ENCODE assay signal across 8 mouse cellular contexts in the genomic region with DNA sequence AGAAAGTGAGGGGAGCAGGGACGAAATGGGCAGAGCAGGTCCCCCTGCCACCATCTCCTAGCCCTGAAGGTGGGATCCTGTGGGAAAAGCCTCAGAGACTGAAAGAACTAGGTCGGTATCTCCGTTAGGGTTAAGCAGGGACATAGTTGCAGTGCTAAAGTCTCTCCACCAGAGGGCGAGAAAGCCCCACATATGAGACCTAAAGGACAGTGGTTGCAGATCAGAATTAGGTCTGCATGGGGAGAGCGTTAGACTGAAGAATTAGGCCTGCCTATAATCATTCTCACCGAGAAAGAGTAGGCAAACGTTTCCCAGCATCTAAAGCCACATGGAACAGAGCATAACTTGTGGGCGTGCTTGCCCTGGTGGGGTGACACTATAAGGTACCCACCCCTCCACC.
A peak's percentile ranks its signal among the peaks of the same experiment; 100 is the strongest.
DNase-seq lines count a peak whose midpoint lies in the region; ATAC-seq lines count a peak whose summit lies in the region.

No protein-coding gene starts in this region.

- no peak overlapping the region for H3K4me3 ChIP-seq in kidney, embryonic 14.5 days (ENCODE audit: low read length)
- H3K4me3 ChIP-seq in limb, embryonic 13.5 days: no peak overlapping the region
- H3K4me3 ChIP-seq in midbrain, embryonic 15.5 days: no peak overlapping the region

- H3K4me2 ChIP-seq in kidney, embryonic 14.5 days (replicated peaks; ENCODE audit: low read depth, low read length): no peak overlapping the region
- H3K4me2 ChIP-seq in limb, embryonic 13.5 days (replicated peaks): no peak overlapping the region
- no peak overlapping the region for H3K4me2 ChIP-seq in midbrain, embryonic 15.5 days

- no peaks in the 10 kb centered on the region for H3K36me3 ChIP-seq in kidney, embryonic 14.5 days (ENCODE audit: control insufficient read depth, insufficient read depth, low read length)
- no peaks in the 10 kb centered on the region for H3K36me3 ChIP-seq in limb, embryonic 13.5 days
- no peaks in the 10 kb centered on the region for H3K36me3 ChIP-seq in midbrain, embryonic 15.5 days (replicated peaks)

- no peaks in the 10 kb centered on the region for H3K4me1 ChIP-seq in kidney, embryonic 14.5 days (ENCODE audit: control insufficient read depth, insufficient read depth, low read length)
- H3K4me1 ChIP-seq in limb, embryonic 13.5 days: peaks cover 8% of the 10 kb centered on the region
- H3K4me1 ChIP-seq in midbrain, embryonic 15.5 days: peaks cover 2% of the 10 kb centered on the region; the same call in 1 of the 2 replicates

- H3K27ac ChIP-seq in kidney, embryonic 14.5 days (ENCODE audit: low read depth, low read length): no peak overlapping the region
- no peak overlapping the region for H3K27ac ChIP-seq in limb, embryonic 13.5 days
- H3K27ac ChIP-seq in midbrain, embryonic 15.5 days: no peak overlapping the region

- DNase-seq in 416B (ENCODE audit: low read depth) (peak; percentile 74), adipocyte (ENCODE audit: low spot score) (peak; percentile 78)
- peak; percentile 88 for DNase-seq in embryo, embryonic 10.5 days (ENCODE audit: low spot score)
- peak; percentile 70 for DNase-seq in heart, adult 8-10 months (ENCODE audit: low spot score)
- DNase-seq in spleen, postnatal 4 days (ENCODE audit: low spot score in 2 of 2): peak; percentile 69 to 78

- H3K27me3 ChIP-seq in kidney, embryonic 14.5 days (ENCODE audit: control insufficient read depth, insufficient read depth, low read length): no peaks in the 10 kb centered on the region
- peaks cover 53% of the 10 kb centered on the region for H3K27me3 ChIP-seq in limb, embryonic 13.5 days
- peaks cover 5% of the 10 kb centered on the region; the same call in 1 of the 2 replicates for H3K27me3 ChIP-seq in midbrain, embryonic 15.5 days (replicated peaks)

- ATAC-seq in kidney, embryonic 14.5 days (ENCODE audit: low FRiP score, low TSS enrichment): 0 out of 2 replicates have a peak, but pooled peaks have one; percentile 49
- ATAC-seq in limb, embryonic 13.5 days (ENCODE audit: low FRiP score, low read depth): peak; percentile 13; the same call in 1 of the 2 replicates
- peak; percentile 73 for ATAC-seq in midbrain, embryonic 15.5 days (replicated peaks)

- 12% methylated on average over 8 of the region's 8 CpGs for WGBS in kidney, embryonic 14.5 days
- 12% methylated on average over 8 of the region's 8 CpGs for WGBS in limb, embryonic 13.5 days
- WGBS in midbrain, embryonic 15.5 days: 16% methylated on average over 8 of the region's 8 CpGs

- H3K9ac ChIP-seq in kidney, embryonic 14.5 days (ENCODE audit: low read depth, low read length): no peak overlapping the region
- H3K9ac ChIP-seq in limb, embryonic 13.5 days: no peak overlapping the region
- no peak overlapping the region for H3K9ac ChIP-seq in midbrain, embryonic 15.5 days

- no peaks in the 10 kb centered on the region for H3K9me3 ChIP-seq in kidney, embryonic 14.5 days (ENCODE audit: control insufficient read depth, low read length)
- H3K9me3 ChIP-seq in limb, embryonic 13.5 days: no peaks in the 10 kb centered on the region
- H3K9me3 ChIP-seq in midbrain, embryonic 15.5 days: no peaks in the 10 kb centered on the region

Comparison
In these comparisons a context has a peak if more than half of its experiments do, and no peak if none do; other contexts are left out.
1. ATAC-seq: peak in every context shown above with its lines; median percentile 73 in midbrain, embryonic 15.5 days; 49 in kidney, embryonic 14.5 days; 13 in limb, embryonic 13.5 days.